Mouse (Mus musculus) myocyte (in vitro differentiated cells): ENCODE measurements around the gene Abcc4.

Experiments
- MAX ChIP-seq: IDR thresholded peaks from one replicate; pipeline ENCODE4 v1.6.1; 2011; ENCODE audit warnings: low read depth, mild to moderate bottlenecking, control low read depth
- POLR2AphosphoS2 ChIP-seq: IDR thresholded peaks from one replicate; pipeline ENCODE4 v1.6.1; 2011; ENCODE audit warnings: low read depth, control low read depth; ENCODE audit not compliant: insufficient read length

GRCm38 (mm10) chr14:118476329-118476728 lies 229.7 kb downstream of the Abcc4 start:
- no peak for TF ChIP-seq POLR2AphosphoS2
- TF ChIP-seq MAX: no peak
